Mouse (Mus musculus): Measurements from ENCODE around the gene Ticam1.

DNA sequence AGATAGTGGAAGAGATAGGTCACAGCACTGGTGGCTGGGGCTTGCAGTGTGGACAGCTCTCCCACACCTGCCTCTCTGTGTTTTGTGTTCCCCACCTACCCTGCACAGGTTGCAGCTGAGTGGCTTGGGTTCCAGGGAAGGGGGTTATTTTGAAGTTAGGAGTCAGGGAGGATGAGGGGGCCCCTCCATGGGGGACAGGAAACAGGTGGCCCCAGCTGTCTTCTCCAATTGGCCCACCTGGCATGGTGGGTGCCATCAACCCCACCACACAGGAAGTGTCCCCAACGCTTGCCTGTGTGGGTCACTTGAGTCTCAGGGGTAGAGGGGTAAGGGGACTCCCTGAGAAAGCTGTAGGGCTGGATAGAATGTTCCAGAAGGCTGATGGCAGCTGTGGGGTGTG lies 16.7 kb upstream of the Ticam1 start:
- no peak for TF ChIP-seq USF1 (IDR thresholded peaks at IDR 0.05; ENCODE audit: low read depth, low read length)
- no peak for TF ChIP-seq CTCF (conservative IDR thresholded peaks at IDR 0.05 in 1 of 2, IDR thresholded peaks at IDR 0.05 in 1 of 2; ENCODE audit: low read depth in 2 of 2, low read length in 2 of 2)
- no peak for TF ChIP-seq MAX (IDR thresholded peaks at IDR 0.05; ENCODE audit: low read length)
- TF ChIP-seq GABPA (IDR thresholded peaks at IDR 0.05; ENCODE audit: insufficient replicate concordance, low read depth, low read length) = no peak
- TF ChIP-seq ETS1 (conservative IDR thresholded peaks at IDR 0.05; ENCODE audit: low read depth, low read length) = no peak
- TF ChIP-seq E2F4 (IDR thresholded peaks at IDR 0.05; ENCODE audit: insufficient replicate concordance, low read depth, low read length) = no peak
- TF ChIP-seq EP300 (IDR thresholded peaks at IDR 0.05; ENCODE audit: low read length) = no peak

Measured in CH12.LX (cell line).